Mouse (Mus musculus): ENCODE measurements at regions not wholly inside any gene's neighbourhood (a gene's known extent, or its start where the extent isn't known, plus 50 kb on each side); places are given as distances from the start of the nearest gene placed in this dataset.
"Not testable (repeated sequence)": the region's sequence is repeated elsewhere in the genome, so short reads cannot be mapped to it uniquely, and the experiment has no call there.

DNA sequence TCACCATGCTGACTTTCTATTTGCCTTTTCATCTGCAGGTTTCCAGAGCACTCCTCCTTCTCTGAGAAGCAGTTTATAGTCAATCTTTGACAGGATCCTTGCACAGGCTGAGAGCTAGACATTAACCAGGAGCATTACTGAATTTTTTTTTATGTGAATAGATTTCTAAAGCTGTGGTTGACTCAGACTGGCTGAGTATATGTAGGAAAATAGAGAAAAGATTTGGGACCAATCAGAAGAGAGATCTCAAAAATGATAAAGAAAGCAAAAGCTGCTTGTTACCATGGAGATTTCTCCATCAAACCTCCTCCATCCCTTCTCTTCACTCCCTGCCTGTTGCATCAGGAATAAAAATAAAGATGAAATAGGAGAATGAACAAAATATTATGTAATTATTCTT lies 731.2 kb upstream of the Ndn start:
- DNase-seq (ENCODE audit: low read depth, low spot score): peak; percentile 60

DNA sequence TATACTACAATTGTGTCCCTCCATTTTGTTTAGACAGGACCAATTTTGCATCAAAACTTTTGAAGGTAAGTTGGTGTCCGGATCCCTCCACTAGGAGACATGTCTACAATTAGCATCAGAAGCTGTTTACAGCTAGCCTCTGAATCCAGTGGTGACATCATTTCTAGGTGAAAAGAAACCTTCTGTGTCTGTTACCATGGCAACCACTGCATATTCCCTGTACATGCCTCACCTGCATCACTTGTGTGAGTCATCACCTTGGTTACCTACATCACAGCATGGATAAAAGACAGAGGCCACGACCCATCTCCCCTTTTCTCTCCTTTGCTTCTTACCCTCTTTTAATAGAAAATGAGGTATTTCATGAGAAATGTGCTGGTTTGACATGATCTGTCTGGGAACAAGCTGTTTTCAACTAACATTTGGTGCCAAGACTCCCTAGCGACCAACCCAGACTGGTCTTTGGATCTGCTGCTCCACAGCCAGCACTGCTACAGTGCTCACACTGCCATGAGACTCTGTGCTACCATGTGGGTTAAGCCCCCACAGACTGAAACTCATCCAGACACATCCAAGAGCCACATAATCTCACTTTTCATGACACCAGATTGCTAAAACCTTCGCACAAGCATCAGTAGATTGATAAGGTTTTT lies 701.4 kb upstream of the Ndn start:
- peak; percentile 8 for DNase-seq (ENCODE audit: low read depth, low spot score)

DNA sequence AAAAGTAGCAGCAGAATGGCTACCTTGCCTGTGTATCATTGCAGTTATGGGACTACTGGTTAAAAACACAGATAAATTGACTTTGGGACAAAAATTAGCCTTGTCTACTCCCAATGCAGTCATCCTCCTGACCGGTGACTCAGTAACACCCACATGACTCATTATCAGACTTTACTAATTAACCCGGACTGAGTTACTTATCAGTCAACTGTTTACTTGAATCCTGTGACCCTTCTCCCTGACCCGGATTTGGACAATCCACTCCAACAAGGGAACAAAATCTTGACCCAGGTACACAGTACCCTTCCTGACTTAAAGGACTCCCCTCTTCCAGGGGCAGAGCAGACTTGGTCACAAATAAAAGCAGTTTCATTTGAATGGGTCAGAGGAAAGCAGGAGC lies 688.3 kb upstream of the Ndn start:
- DNase-seq (ENCODE audit: low read depth, low spot score): no peak

DNA sequence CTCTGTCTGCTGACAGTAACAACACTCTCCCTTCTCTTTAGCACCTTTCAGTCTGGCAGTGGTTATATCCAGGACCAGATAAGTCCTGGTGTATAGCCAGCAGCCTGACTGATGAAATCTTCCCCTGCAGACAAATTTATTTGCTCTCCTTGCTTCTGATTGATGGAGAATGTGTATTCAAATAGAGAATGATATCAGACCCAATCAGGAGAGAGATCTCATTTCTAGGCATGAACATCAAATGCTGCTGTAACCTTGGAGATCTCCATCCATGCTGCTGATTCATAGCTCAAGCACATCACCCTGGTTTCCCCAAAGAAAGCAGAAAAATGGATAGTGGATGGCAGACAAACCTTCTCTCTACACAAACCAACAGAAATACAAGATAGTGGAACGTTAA lies 663.3 kb upstream of the Ndn start:
- DNase-seq (ENCODE audit: low read depth, low spot score): peak; percentile 33

DNA sequence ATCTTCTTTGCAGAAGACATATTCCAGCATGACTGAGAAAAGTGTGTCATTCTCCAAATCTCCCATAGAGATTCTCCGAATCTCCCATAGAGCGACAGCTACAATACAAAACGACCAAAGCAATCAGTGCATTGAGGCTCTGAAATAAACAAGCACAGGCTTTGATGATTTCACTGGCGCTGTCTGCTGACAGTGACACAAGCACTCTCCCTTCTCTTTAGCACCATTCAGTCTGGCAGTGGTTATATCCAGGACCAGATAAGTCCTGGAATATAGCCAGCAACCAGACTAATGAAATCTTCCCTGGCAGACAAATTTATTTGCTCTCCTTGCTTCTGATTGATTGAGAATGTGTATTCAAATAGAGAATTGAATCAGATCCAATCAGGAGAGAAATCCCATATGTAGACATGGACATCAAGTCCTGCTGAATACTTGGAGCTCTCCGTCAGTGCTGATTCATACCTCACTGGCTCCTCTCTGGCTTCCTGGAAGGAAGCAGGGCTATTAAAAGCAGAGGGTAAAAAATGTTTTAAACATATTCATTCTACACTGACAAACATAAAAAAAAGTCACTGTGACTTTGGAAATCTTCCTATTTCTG lies 661.2 kb upstream of the Ndn start:
- DNase-seq (ENCODE audit: low read depth, low spot score): peak; percentile 35

DNA sequence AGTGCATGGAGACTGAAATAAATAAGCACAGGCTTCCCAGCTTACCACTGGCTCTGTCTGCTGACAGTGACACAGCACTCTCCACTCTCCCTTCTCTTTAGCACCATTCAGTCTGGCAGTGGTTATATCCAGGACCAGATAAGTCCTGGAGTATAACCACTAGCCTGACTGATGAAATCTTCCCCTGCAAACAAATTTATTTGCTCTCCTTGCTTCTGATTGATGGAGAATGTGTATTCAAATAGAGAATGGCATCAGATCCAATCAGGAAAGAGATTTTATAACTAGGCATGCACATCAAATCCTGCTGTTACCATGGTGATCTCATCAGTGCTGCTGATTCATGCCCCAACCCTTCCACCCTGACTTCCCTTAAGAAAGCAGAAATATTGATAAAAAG lies 620.2 kb upstream of the Ndn start:
- peak; percentile 44 for DNase-seq (ENCODE audit: low read depth, low spot score)

DNA sequence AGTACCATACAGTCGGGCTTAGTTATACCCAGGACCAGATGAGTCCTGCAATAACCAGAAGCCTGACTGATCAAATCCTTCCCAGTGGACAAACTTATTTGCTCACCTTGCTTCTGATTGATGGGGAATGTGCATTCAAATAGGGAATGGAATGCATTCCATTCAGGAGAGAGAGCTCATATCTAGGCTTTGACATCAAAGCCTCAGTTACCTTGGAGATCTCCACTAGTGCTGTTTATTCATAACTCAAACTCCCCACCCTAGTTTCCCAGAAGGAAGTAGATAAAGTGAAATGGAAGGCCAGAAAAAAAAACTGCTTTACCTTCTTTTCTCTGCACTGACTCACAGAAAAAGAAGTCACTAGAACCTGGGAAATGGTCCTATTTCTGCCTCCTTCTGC lies 608.9 kb upstream of the Ndn start:
- no peak for DNase-seq (ENCODE audit: low read depth, low spot score)

DNA sequence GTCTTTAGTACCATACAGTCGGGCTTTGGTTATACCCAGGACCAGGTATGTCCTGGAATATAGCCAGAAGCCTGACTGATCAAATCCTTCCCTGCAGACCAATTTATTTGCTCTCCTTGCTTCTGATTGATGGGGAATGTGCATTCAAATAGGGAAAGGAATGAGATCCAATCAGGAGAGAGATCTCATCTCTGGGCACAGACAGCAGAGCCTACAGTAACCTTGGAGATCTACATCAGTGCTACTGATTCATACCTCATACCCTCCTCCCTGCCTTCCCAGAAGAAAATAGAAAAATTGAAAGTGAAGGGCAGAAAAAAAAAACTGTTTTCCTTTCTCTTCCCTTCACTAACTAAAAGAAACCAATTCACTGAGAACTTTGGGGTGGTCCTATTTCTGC lies 607.0 kb upstream of the Ndn start:
- not testable (repeated sequence) for DNase-seq (ENCODE audit: low read depth, low spot score)

DNA sequence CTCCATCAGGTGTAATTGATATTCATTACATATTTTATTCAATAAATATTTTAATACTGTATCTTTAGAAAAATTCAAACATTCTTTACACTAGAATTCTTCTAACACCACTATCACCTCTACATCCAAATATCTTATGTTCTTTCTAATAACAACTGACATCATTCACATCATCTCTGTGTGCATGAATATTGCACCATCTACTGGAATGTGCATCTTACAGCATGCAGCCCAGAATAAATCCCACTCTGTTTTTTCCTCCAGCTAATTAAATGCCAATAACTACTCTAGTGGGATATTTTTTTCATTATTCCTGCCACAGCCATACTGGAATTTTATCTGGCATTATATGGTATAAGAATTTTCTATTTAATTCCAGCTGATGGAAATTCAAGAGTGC lies 576.5 kb upstream of the Ndn start:
- DNase-seq (ENCODE audit: low read depth, low spot score): no peak

DNA sequence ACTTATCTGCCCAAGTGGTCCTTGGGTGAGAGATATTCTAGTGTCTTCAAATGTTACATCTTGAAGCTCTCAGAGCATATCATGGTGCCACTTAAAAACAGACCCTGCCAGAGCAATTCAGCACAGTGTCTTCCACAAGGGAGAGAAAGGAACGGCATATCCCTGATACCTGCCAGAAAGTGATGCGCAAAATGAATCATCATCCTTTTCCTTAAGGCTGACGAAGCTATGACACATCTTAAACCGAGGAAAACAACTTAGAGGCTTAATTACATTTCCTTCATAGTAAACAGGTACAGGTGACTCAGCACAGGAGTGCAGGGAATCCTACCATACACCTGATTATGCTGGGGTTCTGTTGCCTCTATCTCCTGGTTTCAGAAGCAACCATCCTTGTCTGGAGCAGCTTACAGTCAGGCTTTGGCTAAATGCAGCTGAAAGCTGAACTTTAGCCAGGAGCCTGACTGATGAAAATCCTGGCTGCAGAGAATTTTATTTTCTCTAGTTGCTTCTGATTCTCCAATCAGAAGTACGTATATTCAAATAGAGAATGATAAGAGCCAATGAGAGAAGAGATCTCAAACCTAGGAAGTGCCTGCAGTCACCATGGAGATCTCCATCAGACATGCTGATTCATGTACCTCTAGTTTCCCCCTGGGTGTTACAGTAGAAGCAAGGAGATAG lies 556.1 kb upstream of the Ndn start:
- DNase-seq (ENCODE audit: low read depth, low spot score): peak; percentile 66

DNA sequence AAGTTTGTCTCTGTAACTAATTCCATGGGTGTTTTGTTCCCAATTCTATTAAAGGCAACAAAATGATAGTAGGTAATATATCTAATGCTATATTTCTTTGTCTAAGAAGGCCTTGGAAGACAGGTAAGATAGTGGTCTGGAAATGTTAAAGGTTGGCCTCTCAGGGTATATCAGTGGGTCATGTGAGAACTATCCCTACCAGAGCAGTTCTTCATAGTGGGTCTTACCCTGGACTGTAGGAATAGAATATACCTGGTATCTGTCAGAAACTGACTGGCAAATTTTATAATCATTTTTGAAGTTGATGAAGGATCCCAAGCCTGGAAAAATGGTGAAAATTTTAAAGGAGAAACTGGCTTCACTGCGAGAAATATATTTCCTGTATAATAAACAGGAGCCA lies 509.5 kb upstream of the Ndn start:
- DNase-seq (ENCODE audit: low read depth, low spot score): no peak

DNA sequence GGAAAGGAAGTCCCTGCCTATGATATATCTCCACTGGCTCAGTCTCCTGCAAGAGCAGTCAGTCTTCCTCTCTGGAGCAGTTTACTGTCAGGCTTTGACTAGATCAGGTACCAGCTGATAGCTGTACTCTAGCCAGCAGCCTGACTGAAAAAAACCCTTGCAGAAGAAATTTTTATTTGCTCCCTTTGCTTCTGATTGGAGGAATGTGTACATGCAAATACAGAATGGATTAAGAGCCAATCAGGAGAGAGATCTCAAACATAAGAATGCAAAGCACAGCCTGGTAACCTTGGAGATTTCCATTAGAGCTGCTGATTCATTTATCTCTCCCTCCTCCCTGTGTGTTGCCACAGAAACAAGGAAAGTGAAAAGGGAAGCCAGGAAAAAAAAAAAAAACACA lies 509.1 kb upstream of the Ndn start:
- DNase-seq (ENCODE audit: low read depth, low spot score): peak; percentile 91

DNA sequence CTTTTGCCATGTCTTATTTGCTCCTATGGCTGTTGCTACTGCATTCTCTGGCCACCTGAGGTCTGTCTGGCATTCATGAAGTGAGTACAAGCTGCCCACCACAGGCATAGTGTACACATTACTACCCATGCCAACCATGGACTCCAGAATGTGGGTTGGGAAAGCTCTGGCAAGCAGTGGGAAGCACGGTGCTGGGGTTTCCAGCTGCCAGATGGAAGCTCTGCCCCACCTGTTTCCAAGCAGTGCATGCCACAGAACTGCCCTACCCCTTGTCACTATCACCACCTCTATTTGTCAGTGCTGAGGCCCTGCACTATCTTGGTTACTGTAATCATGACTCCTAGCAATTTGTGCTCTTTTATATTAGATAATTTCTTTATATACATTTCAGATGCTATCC lies 494.4 kb upstream of the Ndn start:
- no peak for DNase-seq (ENCODE audit: low read depth, low spot score)

DNA sequence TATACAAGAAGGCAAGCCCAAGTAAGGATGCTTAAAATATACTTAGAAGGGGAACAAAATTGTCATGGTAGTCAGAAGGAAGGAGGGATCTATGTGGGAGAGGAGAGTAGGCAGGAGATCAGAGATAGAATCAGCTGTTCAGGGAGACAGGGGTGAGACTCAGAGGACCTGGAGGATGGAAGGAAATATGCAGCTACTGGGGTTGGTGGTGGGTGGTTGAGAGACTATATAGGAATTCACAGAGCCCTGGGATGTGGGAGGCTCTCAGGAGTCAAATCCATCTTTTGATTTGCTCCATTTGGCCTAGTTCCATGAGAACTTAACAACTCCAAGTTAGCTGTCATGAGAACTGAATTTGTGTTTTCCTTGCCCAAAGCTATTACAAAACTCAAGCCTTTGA lies 481.9 kb upstream of the Ndn start:
- DNase-seq (ENCODE audit: low read depth, low spot score): peak; percentile 44

DNA sequence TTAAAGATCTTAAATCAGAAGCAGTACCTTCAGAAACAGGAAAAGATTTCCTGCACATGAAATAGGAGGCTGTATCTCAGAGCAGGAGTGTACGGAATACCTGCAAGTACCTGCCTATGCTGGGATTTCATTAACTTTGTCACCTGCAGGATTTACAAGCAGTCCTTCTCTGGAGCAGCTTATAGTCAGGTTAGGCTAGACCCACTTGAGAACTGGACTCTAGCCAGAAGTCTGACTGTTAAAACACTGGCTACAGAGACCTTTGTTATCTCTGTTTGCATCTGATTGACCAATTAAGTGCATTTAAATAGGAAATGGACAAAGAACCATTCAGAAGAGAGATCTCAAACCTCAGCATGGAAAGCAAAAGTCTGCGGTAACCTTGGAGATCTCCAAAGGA lies 480.0 kb upstream of the Ndn start:
- no peak for DNase-seq (ENCODE audit: low read depth, low spot score)

DNA sequence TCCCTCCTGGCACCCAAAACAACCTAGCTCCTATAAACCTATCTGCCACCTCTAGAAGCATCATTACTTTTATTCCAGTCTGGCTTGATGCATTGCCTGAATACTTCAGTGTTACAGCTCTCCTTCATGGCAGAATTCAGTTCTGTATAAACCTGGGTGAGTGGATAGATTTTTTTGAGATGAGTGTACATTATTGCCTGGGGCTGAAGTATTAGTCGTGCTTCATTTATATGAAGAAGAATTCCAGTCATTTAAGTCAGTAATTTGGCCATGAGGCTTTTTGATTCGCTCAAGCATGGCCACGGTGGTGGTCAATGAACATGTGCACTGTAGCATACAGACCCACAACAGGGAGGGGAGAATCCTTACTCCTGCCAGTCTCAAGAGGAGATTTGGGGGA lies 470.1 kb upstream of the Ndn start:
- DNase-seq (ENCODE audit: low read depth, low spot score): no peak

DNA sequence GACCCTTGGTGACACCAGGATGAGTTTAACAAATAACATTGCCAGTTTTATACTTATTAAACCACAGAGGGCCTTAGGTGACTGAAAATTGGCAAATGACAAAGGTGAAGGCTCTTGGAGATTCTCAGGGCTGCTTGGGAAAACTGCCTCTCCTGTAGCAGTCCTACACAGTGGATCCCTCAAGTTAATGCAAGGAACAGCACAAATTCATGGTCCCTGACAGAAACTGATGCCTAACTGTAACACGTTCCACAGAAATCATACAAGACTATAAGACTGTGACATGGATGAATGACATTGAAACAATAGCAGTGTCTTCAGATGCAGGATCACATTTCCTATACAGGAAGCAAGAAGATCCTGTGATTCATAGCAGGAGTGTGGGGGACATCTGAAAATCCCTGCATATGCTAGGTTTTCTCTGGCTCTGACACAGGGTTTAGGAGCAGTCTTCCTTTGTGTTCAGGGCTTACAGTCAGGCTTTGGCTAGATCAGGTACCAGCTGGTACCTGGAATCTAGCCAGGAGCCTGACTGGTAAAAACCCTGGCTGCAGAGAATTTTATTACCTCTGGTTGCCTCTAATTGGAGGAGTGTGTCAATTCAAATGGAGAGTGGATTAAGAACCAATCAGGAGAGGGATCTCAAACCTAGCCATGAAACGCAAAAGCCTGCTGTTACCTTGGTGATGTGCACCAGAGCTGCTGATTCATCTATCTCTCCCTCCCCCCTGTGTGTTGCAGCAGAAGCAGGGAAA lies 468.9 kb upstream of the Ndn start:
- peak; percentile 93 for DNase-seq (ENCODE audit: low read depth, low spot score)

DNA sequence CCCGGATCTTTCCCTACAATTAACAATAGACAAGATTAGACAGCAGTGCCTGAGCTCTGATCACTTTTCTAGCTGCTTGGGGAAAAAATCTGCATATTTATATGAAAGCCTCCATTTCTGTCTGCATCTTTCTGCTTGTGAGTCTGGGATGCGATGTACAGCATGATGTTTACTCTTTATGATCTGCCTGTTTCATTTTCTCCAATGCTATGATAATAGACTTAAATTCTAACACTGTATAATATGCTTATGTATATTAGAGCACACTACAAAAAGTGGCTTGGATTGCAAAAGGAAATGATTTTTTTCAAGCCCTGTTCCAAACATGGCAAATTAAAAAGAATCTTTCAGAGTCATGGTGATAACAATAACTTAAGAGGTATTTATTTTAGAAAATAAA lies 468.3 kb upstream of the Ndn start:
- no peak for DNase-seq (ENCODE audit: low read depth, low spot score)

DNA sequence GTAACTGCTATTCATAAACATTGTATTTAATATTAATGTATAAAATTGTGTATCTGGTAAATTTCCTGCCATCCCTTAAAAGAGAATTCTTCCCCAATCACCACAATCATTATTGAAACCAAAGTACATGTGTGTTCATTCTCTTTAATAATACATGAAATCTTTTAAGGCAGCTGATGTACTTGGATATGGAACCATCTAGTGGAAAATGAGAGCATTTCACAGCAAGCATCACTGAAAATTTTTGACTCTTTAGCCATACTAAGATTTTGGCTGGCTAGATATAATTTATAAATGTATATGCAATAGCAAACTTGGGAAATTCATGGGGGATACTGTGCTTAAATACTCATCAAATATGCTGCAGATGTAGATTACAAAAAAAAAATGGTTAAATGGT lies 467.8 kb upstream of the Ndn start:
- DNase-seq (ENCODE audit: low read depth, low spot score): peak; percentile 24
